Mouse (Mus musculus) urinary bladder, adult 2 months (tissue): ENCODE results near the gene Slco1a1. TPM values are rescaled to one million over a fixed set of nuclear protein-coding genes. Genes with fewer than 3 reads are reported as not detected.
"Not testable (repeated sequence)": the region's sequence is repeated elsewhere in the genome, so short reads cannot be mapped to it uniquely, and the experiment has no call there.

ENCODE experiments used
- DNase-seq: peaks from one replicate; pipeline ENCODE4 v3.0.0; 2022; ENCODE audit warnings: low spot score
- polyA plus RNA-seq: library from polyadenylated mRNA; depleted of rRNA; stranded (reverse); fragments of >200 nt; gene quantifications from 2 replicates; pipeline ENCODE4 v1.2.3, GENCODE M21; 2012; rRNA removed

Slco1a1 gene
- 0.06 TPM in 1 of 2 replicates, not detected in the other for polyA plus RNA-seq

DNA sequence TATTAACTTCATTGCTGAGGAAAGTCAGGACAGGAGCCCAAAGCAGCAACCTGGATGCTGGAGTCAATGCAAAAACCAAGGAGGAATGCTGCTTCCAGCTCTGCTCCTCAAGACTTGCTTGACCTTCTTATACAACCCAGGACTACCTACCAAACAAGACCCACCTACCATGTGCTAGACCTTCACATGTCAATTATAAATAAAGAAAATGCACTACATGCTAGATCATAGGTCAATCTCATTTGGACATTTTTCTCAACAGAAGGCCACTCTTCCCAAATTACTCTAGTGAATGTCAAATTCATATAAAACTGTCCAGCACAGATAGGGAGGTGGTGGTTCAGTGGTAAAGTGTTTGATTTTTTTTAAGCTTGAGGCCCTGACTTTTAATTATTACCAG lies at the start of gene Slco1a1:
Gene Slco1a1, minus strand, starts transcription at position 101 of the 400 bp plus-strand sequence.
- no peak for DNase-seq

DNA sequence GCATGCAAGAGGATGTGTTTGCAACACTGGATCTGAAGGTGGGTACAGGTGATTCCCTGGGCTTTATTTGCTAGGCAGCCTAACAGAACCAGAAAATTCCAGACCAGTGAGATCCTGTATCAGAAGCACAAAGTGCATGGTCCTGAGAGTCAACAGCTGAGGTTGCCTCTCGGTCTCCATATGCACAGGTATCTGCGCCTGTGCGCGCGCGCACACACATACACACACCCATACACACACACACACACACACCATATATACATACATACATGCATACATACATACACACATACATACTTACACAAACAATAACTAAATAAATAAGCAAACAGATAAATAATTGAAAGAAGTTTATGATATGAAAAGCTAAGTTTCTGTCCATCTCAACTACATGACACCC lies 40.0 kb upstream of the Slco1a1 start:
- no peak for DNase-seq

DNA sequence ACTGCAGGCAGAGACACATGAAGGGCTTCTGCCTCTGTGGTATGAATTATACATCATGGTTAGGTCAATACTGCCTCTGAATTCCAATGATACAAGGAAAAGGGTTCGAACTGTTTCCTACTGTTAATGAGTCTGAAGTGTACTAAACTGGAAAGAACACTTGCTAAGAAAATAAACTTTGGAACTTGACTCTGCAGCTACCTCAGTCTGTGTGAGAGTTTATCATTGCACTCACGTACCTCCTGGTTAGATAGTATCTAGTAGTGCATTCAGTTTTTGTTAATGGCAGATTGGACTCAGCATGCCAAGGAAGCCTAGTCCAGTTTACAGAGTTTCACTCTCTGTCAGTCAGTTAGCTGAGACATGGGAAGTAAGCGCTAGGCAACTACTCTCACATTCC lies 37.9 kb upstream of the Slco1a1 start:
- no peak for DNase-seq

GRCm38 (mm10) chr6:141962420-141962819 lies 15.7 kb upstream of the Slco1a1 start:
- DNase-seq = no peak

GRCm38 (mm10) chr6:141961861-141962260 lies 15.1 kb upstream of the Slco1a1 start:
- no peak for DNase-seq

DNA sequence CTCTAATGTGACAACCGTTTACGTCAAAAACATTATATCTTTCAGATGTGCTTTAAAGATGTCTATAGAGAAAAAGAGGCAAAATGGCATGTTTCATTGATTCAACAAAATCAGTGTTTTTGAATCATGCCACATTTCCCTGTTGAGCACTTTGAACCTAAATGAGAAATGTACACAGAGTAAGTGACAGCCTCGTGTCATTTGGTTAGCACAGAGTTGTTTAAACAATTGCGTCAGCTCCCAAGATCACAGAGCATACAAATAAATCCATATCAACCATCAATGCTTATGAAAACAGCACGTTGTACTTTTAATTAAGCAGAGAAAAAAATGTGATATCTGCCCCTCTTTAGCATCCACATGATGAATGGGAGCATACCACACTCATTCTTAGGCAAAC lies 13.7 kb upstream of the Slco1a1 start:
- no peak for DNase-seq

GRCm38 (mm10) chr6:141940451-141940850 lies 6.3 kb downstream of the Slco1a1 start:
- DNase-seq = no peak

DNA sequence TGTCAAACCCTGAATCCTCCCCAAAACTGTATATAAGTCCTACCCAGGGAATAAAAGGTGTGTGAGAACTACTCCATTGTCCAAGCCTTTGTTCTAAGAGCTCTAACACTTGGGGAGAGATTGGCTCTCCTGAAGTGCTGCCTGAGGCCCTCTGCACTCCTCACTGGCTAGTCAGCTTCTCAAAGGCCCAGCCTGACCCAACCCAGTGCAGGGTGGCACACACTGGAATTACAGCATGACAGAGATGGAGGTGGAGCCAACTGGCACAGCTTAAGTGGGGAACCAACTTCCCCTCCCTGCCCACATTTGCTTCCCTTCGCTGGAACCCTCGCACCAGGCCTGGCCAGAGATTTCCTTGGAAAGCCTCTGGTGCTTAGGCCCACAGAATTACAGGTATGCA lies 48.6 kb downstream of the Slco1a1 start:
- DNase-seq = no peak

- no peak for DNase-seq
These were observed 57.0 kb downstream of the Slco1a1 start for GRCm38 (mm10) chr6:141889723-141890122.

GRCm38 (mm10) chr6:141888248-141888647 lies 58.5 kb downstream of the Slco1a1 start:
- DNase-seq = no peak

GRCm38 (mm10) chr6:141882581-141882980 lies 64.2 kb downstream of the Slco1a1 start:
- no peak for DNase-seq

DNA sequence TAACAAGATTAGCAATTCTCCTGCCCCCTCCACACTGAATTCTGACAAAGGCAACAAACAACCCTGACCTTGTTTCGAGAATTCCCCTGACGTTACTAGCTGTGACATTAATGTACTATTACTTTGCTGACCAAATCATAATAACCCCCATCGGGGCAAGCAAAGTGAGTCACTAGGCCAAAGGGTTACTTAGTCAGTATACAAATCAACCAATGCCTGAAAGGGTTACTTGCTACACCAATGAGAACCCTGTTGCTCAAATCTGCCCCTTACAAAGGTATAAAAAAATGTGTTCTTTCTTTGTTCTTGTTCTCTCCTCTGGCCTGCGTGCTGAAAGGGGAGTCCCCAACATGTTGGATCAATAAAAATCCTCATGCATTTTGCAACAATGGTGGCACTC lies 71.0 kb downstream of the Slco1a1 start:
- not testable (repeated sequence) for DNase-seq

DNA sequence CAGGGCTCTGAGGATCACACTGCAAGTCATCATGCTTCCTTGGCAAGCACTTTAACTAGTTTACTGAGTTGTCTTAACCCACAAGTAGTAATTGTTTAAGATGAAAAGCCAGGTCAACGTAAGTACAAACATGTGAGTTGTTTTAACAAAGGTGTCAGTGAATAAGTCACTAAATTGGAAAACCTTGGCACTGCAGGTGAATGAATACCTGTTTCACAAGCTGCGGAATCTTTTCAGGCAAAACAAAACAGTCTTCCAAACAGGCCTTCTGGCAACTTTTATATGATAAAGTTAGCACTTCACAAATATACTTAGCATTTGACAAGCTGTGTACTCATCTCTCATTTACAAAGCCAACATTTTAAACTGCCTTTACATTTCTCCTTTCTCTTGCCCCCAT lies 75.1 kb downstream of the Slco1a1 start:
- DNase-seq = no peak

GRCm38 (mm10) chr6:141868735-141869134 lies 78.0 kb downstream of the Slco1a1 start:
- DNase-seq = no peak

- no peak for DNase-seq
These were observed 80.7 kb downstream of the Slco1a1 start for GRCm38 (mm10) chr6:141866026-141866425.

GRCm38 (mm10) chr6:141857735-141858531 lies 88.8 kb downstream of the Slco1a1 start:
- DNase-seq = no peak

Other genes starting within 250 kb of the Slco1a1 start
- 0.03 TPM in 1 of 2 replicates, not detected in the other for gene Gm5724, start 173.2 kb downstream of the Slco1a1 start, polyA plus RNA-seq
- gene Slco1a4, start 90.8 kb downstream of the Slco1a1 start, polyA plus RNA-seq = 0.87 and 0.99 TPM in 2 replicates
- not detected in 2 replicates for gene Gm6614, start 64.5 kb upstream of the Slco1a1 start, polyA plus RNA-seq